Mouse (Mus musculus) ES-Bruce4 (cell line): ENCODE results near the gene Lrrk1. TPM values are rescaled to one million over a fixed set of nuclear protein-coding genes. Genes with fewer than 3 reads are reported as not detected.

Source experiments
- H3K27ac ChIP-seq: 2 replicates; pipeline ENCODE4 v1.5.1; 2012; ENCODE audit warnings: low read length, inconsistent platforms; ENCODE audit not compliant: insufficient read depth
- H3K27me3 ChIP-seq: 2 replicates; pipeline ENCODE4 v1.6.1; 2012; ENCODE audit warnings: mild to moderate bottlenecking, low read length, inconsistent platforms; ENCODE audit not compliant: control insufficient read depth, poor library complexity, insufficient read depth, severe bottlenecking
- H3K36me3 ChIP-seq: 2 replicates; pipeline ENCODE4 v1.6.1; 2012; ENCODE audit warnings: inconsistent platforms, mild to moderate bottlenecking, low read length, moderate library complexity; ENCODE audit not compliant: control insufficient read depth, poor library complexity, insufficient read depth, severe bottlenecking
- H3K4me1 ChIP-seq: one replicate; pipeline ENCODE4 v1.8.1; 2011; ENCODE audit warnings: low read length; ENCODE audit not compliant: control insufficient read depth, insufficient read depth
- H3K4me3 ChIP-seq: 2 replicates; pipeline ENCODE4 v1.5.1; 2011; ENCODE audit warnings: low read depth, mild to moderate bottlenecking, low read length
- H3K9ac ChIP-seq: 2 replicates; pipeline ENCODE4 v1.6.1; 2012; ENCODE audit warnings: low read depth, mild to moderate bottlenecking, inconsistent platforms; ENCODE audit not compliant: poor library complexity, severe bottlenecking
- H3K9me3 ChIP-seq: replicated peaks from 2 replicates; pipeline ENCODE4 v1.6.1; 2012; ENCODE audit warnings: mild to moderate bottlenecking, low read length, inconsistent platforms; ENCODE audit not compliant: control insufficient read depth, poor library complexity, insufficient read depth, severe bottlenecking
- CTCF ChIP-seq: IDR thresholded peaks from one replicate; pipeline ENCODE4 v1.8.1; 2011; ENCODE audit warnings: low read depth, low read length
- EP300 ChIP-seq: IDR thresholded peaks from 2 replicates; pipeline ENCODE4 v1.6.1; 2011; ENCODE audit warnings: low read depth, low read length; ENCODE audit not compliant: insufficient read depth
- POLR2A ChIP-seq: IDR thresholded peaks from one replicate; pipeline ENCODE4 v1.8.1; 2011; ENCODE audit warnings: low read length; ENCODE audit not compliant: insufficient read depth
- polyA plus RNA-seq: library from polyadenylated mRNA; stranded (reverse); fragments of >200 nt; gene quantifications from 2 replicates; pipeline ENCODE4 v1.2.4, GENCODE M21; 2011; ENCODE audit warnings: low read depth; ENCODE audit not compliant: missing spikeins, insufficient read depth, insufficient read length

Gene Lrrk1
- polyA plus RNA-seq, 1 experiment: 6.4 TPM

DNA sequence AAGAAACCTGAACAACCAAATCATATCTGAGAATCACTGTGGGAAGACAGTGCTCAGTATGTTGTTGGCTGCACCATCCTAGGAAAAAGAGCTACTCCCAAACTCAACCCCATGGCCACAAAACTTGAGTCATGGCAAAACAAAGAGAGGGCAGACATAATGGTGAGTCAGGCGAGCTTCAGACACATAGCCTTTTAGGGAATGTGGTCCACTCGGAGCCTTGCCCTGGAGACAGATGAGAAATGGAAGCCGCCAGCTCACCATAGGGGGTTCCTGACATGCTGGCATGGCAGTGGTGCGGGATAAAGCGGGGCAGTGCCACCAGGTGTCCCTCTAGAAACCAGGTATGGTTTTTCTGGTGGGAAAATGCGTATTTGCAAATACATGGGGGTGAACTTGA, 210.0 kb downstream of the Lrrk1 start:
- Histone ChIP-seq H3K9me3 (no peaks in the 10 kb centered on the region), H3K4me1 (no peaks in the 10 kb centered on the region), H3K27ac (no peak overlapping the region), H3K9ac (no peak overlapping the region), H3K27me3 (no peaks in the 10 kb centered on the region), H3K4me3 (no peak overlapping the region), H3K36me3 (no peaks in the 10 kb centered on the region)
- no peak for TF ChIP-seq EP300
- no peak for TF ChIP-seq CTCF
- no peak for TF ChIP-seq POLR2A

DNA sequence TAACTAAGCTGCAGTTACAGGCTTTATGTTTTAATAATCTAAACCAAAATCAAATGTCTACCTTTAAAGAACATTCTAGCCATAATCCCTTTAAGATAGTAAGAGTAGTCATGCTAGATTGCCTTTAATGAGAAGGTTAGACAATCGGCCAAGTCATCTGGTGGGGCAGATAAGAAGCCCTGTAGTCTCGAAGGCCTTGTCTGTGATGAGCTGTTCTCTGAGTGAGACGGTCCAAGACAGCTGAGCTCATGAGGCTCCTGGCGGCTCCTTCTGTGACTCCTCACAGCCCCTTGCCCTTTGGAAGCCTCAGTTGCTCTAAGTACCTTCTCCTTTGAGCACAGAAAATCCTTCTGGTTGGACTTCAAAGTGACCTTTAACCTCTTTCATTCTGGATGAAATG, 211.2 kb downstream of the Lrrk1 start:
- H3K36me3 ChIP-seq: peaks cover 2% of the 10 kb centered on the region; the same call in 1 of the 2 replicates
- no peaks in the 10 kb centered on the region for H3K27me3 ChIP-seq
- no peak overlapping the region for H3K4me3 ChIP-seq
- H3K4me1 ChIP-seq: no peaks in the 10 kb centered on the region
- no peak overlapping the region for H3K27ac ChIP-seq
- H3K9me3 ChIP-seq: no peaks in the 10 kb centered on the region
- no peak overlapping the region for H3K9ac ChIP-seq
- TF ChIP-seq EP300 (no peak), CTCF (no peak), POLR2A (no peak)

Other genes starting within 250 kb of the Lrrk1 start
- not detected in 2 replicates for gene Gm10974, start 22.4 kb downstream of the Lrrk1 start, polyA plus RNA-seq
- gene Aldh1a3, start 39.2 kb upstream of the Lrrk1 start, polyA plus RNA-seq: 1.6 and 2.0 TPM in 2 replicates